21 mouse cellular contexts compared by ENCODE assay signal in genomic region chr1:160238852-160239443, GRCm38 (mm10). TPM values are rescaled to one million over a fixed set of nuclear protein-coding genes. Genes with fewer than 3 reads are reported as not detected.
DNase-seq lines count a peak whose midpoint lies in the region; ATAC-seq and TF ChIP-seq lines count a peak whose summit lies in the region.
"Had no signal": no experiment of that assay in that cellular context is flagged by ENCODE, and none has a peak within 500 bp of the region (broad histone marks: within the 10 kb centered on the region; RNA-seq: fewer than 3 reads in every experiment).

No protein-coding gene starts in this region.

- WGBS in intestine, postnatal 0 days: 96% methylated on average over 1 of the region's 1 CpGs
- WGBS in intestine, embryonic 15.5 days: 94% methylated on average over 1 of the region's 1 CpGs
- 92% methylated on average over 1 of the region's 1 CpGs for WGBS in midbrain, postnatal 0 days
- WGBS in midbrain, embryonic 15.5 days: 95% methylated on average over 1 of the region's 1 CpGs

- H3K4me3 ChIP-seq in intestine, postnatal 0 days (ENCODE audit: low read depth, low read length): no peak overlapping the region
- H3K4me3 ChIP-seq in intestine, embryonic 15.5 days (replicated peaks): no peak overlapping the region
- H3K4me3 ChIP-seq in midbrain, postnatal 0 days (ENCODE audit: low read depth, low read length): no peak overlapping the region
- no peak overlapping the region for H3K4me3 ChIP-seq in midbrain, embryonic 15.5 days
- no peak overlapping the region for H3K4me3 ChIP-seq in CH12.LX (replicated peaks in 1 of 3; ENCODE audit: low read depth in 2 of 3, low read length in 2 of 3, poor library complexity in 1 of 3)

- TF ChIP-seq POLR2A in CH12.LX (IDR thresholded peaks at IDR 0.05; ENCODE audit: low read depth, low read length): no peak

- H3K9me3 ChIP-seq in intestine, postnatal 0 days (ENCODE audit: control insufficient read depth): no peaks in the 10 kb centered on the region
- H3K9me3 ChIP-seq in intestine, embryonic 15.5 days: no peaks in the 10 kb centered on the region
- H3K9me3 ChIP-seq in midbrain, postnatal 0 days (ENCODE audit: low read length): no peaks in the 10 kb centered on the region
- no peaks in the 10 kb centered on the region for H3K9me3 ChIP-seq in midbrain, embryonic 15.5 days
- H3K9me3 ChIP-seq in CH12.LX (replicated peaks; ENCODE audit: low read length): peaks cover 3% of the 10 kb centered on the region
- H3K9me3 ChIP-seq: G1E had no signal

- 0 out of 2 replicates have a peak, but pooled peaks cover 4% of the 10 kb centered on the region for H3K36me3 ChIP-seq in intestine, postnatal 0 days (ENCODE audit: control insufficient read depth, insufficient read depth)
- H3K36me3 ChIP-seq in intestine, embryonic 15.5 days: no peaks in the 10 kb centered on the region
- 0 out of 2 replicates have a peak, but pooled peaks cover 9% of the 10 kb centered on the region for H3K36me3 ChIP-seq in midbrain, postnatal 0 days (ENCODE audit: insufficient read depth, low read length)
- H3K36me3 ChIP-seq in midbrain, embryonic 15.5 days (replicated peaks): no peaks in the 10 kb centered on the region
- H3K36me3 ChIP-seq in CH12.LX (replicated peaks in 1 of 2; ENCODE audit: control insufficient read depth in 1 of 2, insufficient read depth in 1 of 2, low read length in 1 of 2): peaks cover 30 to 53% of the 10 kb centered on the region in 2 experiments

- no peak overlapping the region for H3K4me2 ChIP-seq in intestine, postnatal 0 days (replicated peaks; ENCODE audit: low read depth)
- no peak overlapping the region for H3K4me2 ChIP-seq in intestine, embryonic 15.5 days (replicated peaks)
- no peak overlapping the region for H3K4me2 ChIP-seq in midbrain, postnatal 0 days (ENCODE audit: low read depth, low read length, poor library complexity, severe bottlenecking)
- no peak overlapping the region for H3K4me2 ChIP-seq in midbrain, embryonic 15.5 days
- no peak overlapping the region for H3K4me2 ChIP-seq in CH12.LX (ENCODE audit: insufficient read depth, low read depth, poor library complexity, severe bottlenecking)

- no peak for DNase-seq in midbrain, postnatal 0 days (ENCODE audit: low spot score)
- peak; percentile 56 for DNase-seq in CH12.LX (ENCODE audit: extremely low read depth)
- no peak for DNase-seq in thymus, adult 18-20 months
- DNase-seq: adrenal gland, adult 2 months; adrenal gland, adult 8-10 months; adrenal gland, postnatal 10 days; adrenal gland, postnatal 14 days; adrenal gland, postnatal 25 days; adrenal gland, postnatal 36 days; B cell, adult 2 months; cerebellum, adult 11 months; cerebellum, adult 11-12 months; cerebellum, adult 18-20 months; cerebellum, adult 2 months had no signal

- H3K4me1 ChIP-seq in intestine, postnatal 0 days (replicated peaks; ENCODE audit: control insufficient read depth, insufficient read depth, low read length): no peaks in the 10 kb centered on the region
- H3K4me1 ChIP-seq in intestine, embryonic 15.5 days (replicated peaks): no peaks in the 10 kb centered on the region
- H3K4me1 ChIP-seq in midbrain, postnatal 0 days (ENCODE audit: insufficient read depth, low read length): no peaks in the 10 kb centered on the region
- no peaks in the 10 kb centered on the region for H3K4me1 ChIP-seq in midbrain, embryonic 15.5 days
- peaks cover 11 to 46% of the 10 kb centered on the region in 2 experiments for H3K4me1 ChIP-seq in CH12.LX (ENCODE audit: control insufficient read depth in 1 of 2, insufficient read depth in 2 of 2)

- H3K79me2 ChIP-seq in CH12.LX (replicated peaks; ENCODE audit: control insufficient read depth, extremely low read depth, insufficient read depth, poor library complexity, severe bottlenecking): peaks cover 10% of the 10 kb centered on the region; the same call in 1 of the 2 replicates

- TF ChIP-seq CTCF in intestine, postnatal 0 days (IDR thresholded peaks at IDR 0.05; ENCODE audit: low read depth): peak; percentile 15; the same call in 1 of the 2 replicates
- peak; percentile 24; the same call in 1 of the 2 replicates for TF ChIP-seq CTCF in midbrain, postnatal 0 days (IDR thresholded peaks at IDR 0.05)
- peak in 1 of 2 experiments; percentile 64; a peak in 2 of 4 replicates for TF ChIP-seq CTCF in CH12.LX (conservative IDR thresholded peaks at IDR 0.05 in 1 of 2, IDR thresholded peaks at IDR 0.05 in 1 of 2; ENCODE audit: low read depth in 2 of 2, low read length in 2 of 2)

- peak; percentile 57 for TF ChIP-seq EP300 in CH12.LX (IDR thresholded peaks at IDR 0.05; ENCODE audit: low read length)

- no peak overlapping the region for H3K9ac ChIP-seq in intestine, postnatal 0 days (ENCODE audit: low read depth, low read length)
- H3K9ac ChIP-seq in intestine, embryonic 15.5 days: no peak overlapping the region
- H3K9ac ChIP-seq in midbrain, postnatal 0 days (replicated peaks; ENCODE audit: low read length, poor library complexity, severe bottlenecking): no peak overlapping the region
- H3K9ac ChIP-seq in midbrain, embryonic 15.5 days: no peak overlapping the region
- H3K9ac ChIP-seq in CH12.LX (ENCODE audit: insufficient read depth, low read depth): peak overlapping the region; percentile 51; the same call in 1 of the 2 replicates

- H3K27ac ChIP-seq in intestine, postnatal 0 days (ENCODE audit: low read depth, low read length): no peak overlapping the region
- no peak overlapping the region for H3K27ac ChIP-seq in intestine, embryonic 15.5 days
- H3K27ac ChIP-seq in midbrain, postnatal 0 days (ENCODE audit: low read depth, low read length): no peak overlapping the region
- H3K27ac ChIP-seq in midbrain, embryonic 15.5 days: no peak overlapping the region
- H3K27ac ChIP-seq in CH12.LX (ENCODE audit: insufficient read depth, low read depth): peak overlapping the region; percentile 50

- dilution Hi-C loops in CH12.LX (cut with MboI; ENCODE audit: extremely low pct_ligation_motif_present, extremely low pct_unique_long_range_greater_than_20kb, low sequenced_read_pairs): no loop called here

- in situ Hi-C loops in CH12.LX (cut with MboI; ENCODE audit: low pct_ligation_motif_present, low pct_unique_long_range_greater_than_20kb, low sequenced_read_pairs): no loop called here

- peak; percentile 15 for TF ChIP-seq RAD21 in CH12.LX (IDR thresholded peaks at IDR 0.05; ENCODE audit: low read depth, low read length)

- H3K27me3 ChIP-seq in intestine, postnatal 0 days (replicated peaks; ENCODE audit: control insufficient read depth, insufficient read depth, low read length): no peaks in the 10 kb centered on the region
- no peaks in the 10 kb centered on the region for H3K27me3 ChIP-seq in intestine, embryonic 15.5 days (replicated peaks)
- no peaks in the 10 kb centered on the region for H3K27me3 ChIP-seq in midbrain, postnatal 0 days (ENCODE audit: insufficient read depth, low read length)
- H3K27me3 ChIP-seq in midbrain, embryonic 15.5 days (replicated peaks): no peaks in the 10 kb centered on the region
- no peaks in the 10 kb centered on the region for H3K27me3 ChIP-seq in CH12.LX (replicated peaks)
- H3K27me3 ChIP-seq: Patski had no signal

- ATAC-seq in intestine, postnatal 0 days: no peak
- ATAC-seq in intestine, embryonic 15.5 days: no peak
- no peak for ATAC-seq in midbrain, postnatal 0 days (ENCODE audit: low FRiP score)
- no peak for ATAC-seq in midbrain, embryonic 15.5 days (replicated peaks)
- ATAC-seq: activated CD4-positive, CD25-positive, alpha-beta regulatory T cell, adult 4 months; CD4-positive, CD25-positive, alpha-beta regulatory T cell, adult 4 months; Patski had no signal

TF ChIP-seq in CH12.LX, 34 proteins besides CTCF, POLR2A, EP300 and RAD21 (continues in another document):
- no peak for TF ChIP-seq NELFE (IDR thresholded peaks at IDR 0.05; ENCODE audit: low read depth, low read length)
- peak; percentile 63 for TF ChIP-seq TCF12 (IDR thresholded peaks at IDR 0.05; ENCODE audit: low read depth, low read length)
- no peak for TF ChIP-seq KAT2A (IDR thresholded peaks at IDR 0.05; ENCODE audit: insufficient replicate concordance, low read length)
- TF ChIP-seq JUND (conservative IDR thresholded peaks at IDR 0.05; ENCODE audit: low read depth, low read length): no peak; the same call in 1 of the 2 replicates
- TF ChIP-seq MYC (IDR thresholded peaks at IDR 0.05; ENCODE audit: low read depth, low read length): peak; percentile 89
- no peak for TF ChIP-seq MXI1 (IDR thresholded peaks at IDR 0.05; ENCODE audit: low read depth, low read length)
- TF ChIP-seq ZMIZ1 (IDR thresholded peaks at IDR 0.05; ENCODE audit: low read depth, low read length): no peak
- no peak for TF ChIP-seq CHD1 (IDR thresholded peaks at IDR 0.05; ENCODE audit: low read depth, low read length)
- TF ChIP-seq MAZ (IDR thresholded peaks at IDR 0.05; ENCODE audit: low read depth, low read length): no peak
- no peak; the same call in none of the 2 replicates for TF ChIP-seq IRF4 (IDR thresholded peaks at IDR 0.05; ENCODE audit: low read depth, low read length)
- peak; percentile 47; the same call in 1 of the 2 replicates for TF ChIP-seq MEF2A (IDR thresholded peaks at IDR 0.05; ENCODE audit: borderline replicate concordance, low read depth, low read length)
- TF ChIP-seq MAX (IDR thresholded peaks at IDR 0.05; ENCODE audit: low read length): peak; percentile 69; the same call in 1 of the 2 replicates
- no peak for TF ChIP-seq TBP (conservative IDR thresholded peaks at IDR 0.05; ENCODE audit: low read depth, low read length)
- TF ChIP-seq BHLHE40 (IDR thresholded peaks at IDR 0.05; ENCODE audit: low read depth, low read length): no peak

RNA-seq across cellular contexts. Expression of gene Cacybp, which starts 26.3 kb away (rescaled TPM):
- 98.0 and 104 TPM in 2 replicates for polyA plus RNA-seq in intestine, postnatal 0 days (2015; fragmentation: Nextera tagmentation; extraction: Ambion mirVana)
- 199 and 235 TPM in 2 replicates for polyA plus RNA-seq in intestine, embryonic 15.5 days (2015; fragmentation: Nextera tagmentation; extraction: Ambion mirVana)
- total RNA-seq in midbrain, postnatal 0 days (2014; rRNA removed): 126 and 134 TPM in 2 replicates
- 320 and 328 TPM in 2 replicates for polyA plus RNA-seq in midbrain, postnatal 0 days (2015; fragmentation: Nextera tagmentation; extraction: Ambion mirVana)
- polyA plus RNA-seq in midbrain, embryonic 15.5 days (2015; fragmentation: Nextera tagmentation; extraction: Ambion mirVana): 242 and 256 TPM in 2 replicates
- total RNA-seq in CH12.LX (2012; rRNA removed) (130 and 174 TPM in 2 replicates), CH12.LX (2014; rRNA removed) (390 and 459 TPM in 2 replicates)
- polyA plus RNA-seq in CH12.LX (2012; ENCODE audit: insufficient read length, low read depth): 357 and 459 TPM in 2 replicates

RNA-seq across cellular contexts. Expression of gene Mrps14, which starts 43.9 kb away (rescaled TPM):
- polyA plus RNA-seq in intestine, postnatal 0 days (2015; fragmentation: Nextera tagmentation; extraction: Ambion mirVana): 226 and 233 TPM in 2 replicates
- polyA plus RNA-seq in intestine, embryonic 15.5 days (2015; fragmentation: Nextera tagmentation; extraction: Ambion mirVana): 295 and 314 TPM in 2 replicates
- 10.6 and 17.7 TPM in 2 replicates for total RNA-seq in midbrain, postnatal 0 days (2014; rRNA removed)
- polyA plus RNA-seq in midbrain, postnatal 0 days (2015; fragmentation: Nextera tagmentation; extraction: Ambion mirVana): 110 and 111 TPM in 2 replicates
- polyA plus RNA-seq in midbrain, embryonic 15.5 days (2015; fragmentation: Nextera tagmentation; extraction: Ambion mirVana): 113 and 126 TPM in 2 replicates
- total RNA-seq in CH12.LX (2012; rRNA removed): 103 and 107 TPM in 2 replicates
- 142 and 147 TPM in 2 replicates for total RNA-seq in CH12.LX (2014; rRNA removed)
- polyA plus RNA-seq in CH12.LX (2012; ENCODE audit: insufficient read length, low read depth): 103 and 106 TPM in 2 replicates
